Mouse (Mus musculus) neural tube, embryonic 10.5 days (tissue): ENCODE results near the gene Gm8882.
"Not testable (repeated sequence)": the region's sequence is repeated elsewhere in the genome, so short reads cannot be mapped to it uniquely, and the experiment has no call there.

Source experiments
- DNase-seq: peaks from one replicate; pipeline ENCODE4 v3.0.0-alpha.2; 2017; ENCODE audit warnings: low spot score; ENCODE audit errors: extremely low spot score

Gm8882 gene

DNA sequence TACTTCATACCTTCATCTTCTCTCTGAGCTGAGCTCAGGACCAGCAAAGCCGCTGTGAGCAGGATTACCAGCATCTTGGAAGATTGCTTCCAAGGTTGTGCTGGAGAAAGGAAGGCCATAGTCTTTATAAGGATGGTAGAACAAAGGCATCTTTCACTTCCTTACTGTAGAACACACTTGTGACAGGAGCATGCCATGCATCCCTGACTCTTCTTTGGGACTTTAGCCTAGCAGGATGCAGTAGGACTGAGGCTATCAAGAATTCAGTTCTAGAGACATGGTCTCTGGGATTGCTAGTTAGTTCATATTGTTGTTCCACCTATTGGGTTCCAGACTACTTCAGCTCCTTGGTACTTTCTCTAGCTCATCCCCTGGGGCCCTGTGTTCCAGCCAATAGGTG, at the start of gene Gm8882:
Gene Gm8882, minus strand, starts transcription at position 101 of the 400 bp plus-strand sequence.
- DNase-seq, result not testable (repeated sequence)

DNA sequence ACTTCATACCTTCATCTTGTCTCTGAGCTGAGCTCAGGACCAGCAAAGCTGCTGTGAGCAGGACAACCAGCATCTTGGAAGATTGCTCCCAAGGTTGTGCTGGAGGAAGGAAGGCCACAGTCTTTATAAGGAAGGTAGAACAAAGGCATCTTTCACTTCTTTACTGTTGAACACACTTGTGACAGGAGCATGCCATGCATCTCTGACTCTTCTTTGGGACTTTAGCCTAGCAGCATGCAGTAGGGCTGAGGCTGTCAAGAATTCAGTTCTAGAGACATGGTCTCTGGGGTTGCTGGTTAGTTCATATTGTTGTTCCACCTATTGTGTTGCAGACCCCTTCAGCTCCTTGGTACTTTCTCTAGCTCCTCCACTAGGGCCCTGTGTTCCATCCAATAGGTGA, 49.3 kb downstream of the Gm8882 start, which contains the start of gene Prpmp5:
Gene Prpmp5, minus strand, starts transcription at position 101 of the 400 bp plus-strand sequence.
- not testable (repeated sequence) for DNase-seq
